Mouse (Mus musculus): ENCODE results near the gene Mmp23. TPM values are rescaled to one million over a fixed set of nuclear protein-coding genes. Genes with fewer than 3 reads are reported as not detected.

Gene Mmp23
- polyA plus RNA-seq, 1 experiment from 2014 or later, result 2.2 TPM

- H3K36me3 ChIP-seq (replicated peaks), result peaks cover 79% of the 10 kb centered on the region
- no peak overlapping the region for H3K9ac ChIP-seq
- H3K27me3 ChIP-seq, result no peaks in the 10 kb centered on the region
- 95% methylated on average over 3 of the region's 3 CpGs for WGBS
- H3K27ac ChIP-seq, result no peak overlapping the region
- H3K9me3 ChIP-seq, result no peaks in the 10 kb centered on the region
- no peak for ATAC-seq (ENCODE audit: low FRiP score)
- no peak overlapping the region for H3K4me3 ChIP-seq (replicated peaks)
- no peak overlapping the region for H3K4me2 ChIP-seq
- H3K4me1 ChIP-seq, result no peaks in the 10 kb centered on the region
Measured at GRCm38 (mm10) chr4:155613264-155613663, 39.9 kb downstream of the Mmp23 start.

- 95% methylated on average over 3 of the region's 3 CpGs for WGBS
- Histone ChIP-seq H3K9ac (no peak overlapping the region), H3K4me3 (replicated peaks) (no peak overlapping the region), H3K27ac (no peak overlapping the region), H3K27me3 (no peaks in the 10 kb centered on the region), H3K9me3 (no peaks in the 10 kb centered on the region), H3K4me2 (no peak overlapping the region), H3K4me1 (no peaks in the 10 kb centered on the region), H3K36me3 (replicated peaks) (peaks cover 65% of the 10 kb centered on the region)
- no peak for ATAC-seq (ENCODE audit: low FRiP score)
Measured at GRCm38 (mm10) chr4:155611860-155612259, 41.3 kb downstream of the Mmp23 start.

- Histone ChIP-seq H3K27me3 (no peaks in the 10 kb centered on the region), H3K27ac (no peak overlapping the region), H3K4me3 (replicated peaks) (no peak overlapping the region), H3K4me1 (peaks cover 10% of the 10 kb centered on the region), H3K36me3 (replicated peaks) (peaks cover 27% of the 10 kb centered on the region), H3K9me3 (no peaks in the 10 kb centered on the region), H3K4me2 (no peak overlapping the region), H3K9ac (no peak overlapping the region)
- WGBS, result 91% methylated on average over 2 of the region's 2 CpGs
- no peak for ATAC-seq (ENCODE audit: low FRiP score)
Measured at GRCm38 (mm10) chr4:155606825-155607224, 46.4 kb downstream of the Mmp23 start.

GRCm38 (mm10) chr4:155605132-155605531, 48.1 kb downstream of the Mmp23 start:
- H3K27me3 ChIP-seq, result no peaks in the 10 kb centered on the region
- peaks cover 13% of the 10 kb centered on the region for H3K36me3 ChIP-seq (replicated peaks)
- 91% methylated on average over 4 of the region's 4 CpGs for WGBS
- no peaks in the 10 kb centered on the region for H3K9me3 ChIP-seq
- H3K4me1 ChIP-seq, result peaks cover 13% of the 10 kb centered on the region
- no peak overlapping the region for H3K4me3 ChIP-seq (replicated peaks)
- no peak overlapping the region for H3K9ac ChIP-seq
- H3K4me2 ChIP-seq, result no peak overlapping the region
- no peak for ATAC-seq (ENCODE audit: low FRiP score)
- no peak overlapping the region for H3K27ac ChIP-seq

- ATAC-seq (ENCODE audit: low FRiP score), result no peak
- Histone ChIP-seq H3K4me3 (replicated peaks) (no peak overlapping the region), H3K27ac (no peak overlapping the region), H3K9me3 (no peaks in the 10 kb centered on the region), H3K36me3 (replicated peaks) (peaks cover 8% of the 10 kb centered on the region), H3K4me1 (peaks cover 13% of the 10 kb centered on the region), H3K4me2 (no peak overlapping the region), H3K27me3 (no peaks in the 10 kb centered on the region), H3K9ac (no peak overlapping the region)
- WGBS, result 94% methylated on average over 6 of the region's 6 CpGs
Measured at GRCm38 (mm10) chr4:155603801-155604200, 49.4 kb downstream of the Mmp23 start.

- Histone ChIP-seq H3K4me2 (peak overlapping the region; percentile 82), H3K9me3 (no peaks in the 10 kb centered on the region), H3K9ac (peak overlapping the region; percentile 87), H3K4me3 (replicated peaks) (peak overlapping the region; percentile 69), H3K4me1 (peaks cover 13% of the 10 kb centered on the region), H3K36me3 (replicated peaks) (peaks cover 8% of the 10 kb centered on the region), H3K27me3 (no peaks in the 10 kb centered on the region), H3K27ac (no peak overlapping the region)
- WGBS, result 97% methylated on average over 1 of the region's 1 CpGs
- no peak for ATAC-seq (ENCODE audit: low FRiP score)
Measured at GRCm38 (mm10) chr4:155602753-155603152, 50.4 kb downstream of the Mmp23 start.

- WGBS, result 1% methylated on average over 30 of the region's 31 CpGs
Measured at GRCm38 (mm10) chr4:155601997-155602456, 51.2 kb downstream of the Mmp23 start.

GRCm38 (mm10) chr4:155601091-155601996, 51.8 kb downstream of the Mmp23 start, which contains the start of gene Slc35e2:
Gene Slc35e2, plus strand, starts transcription at chr4:155601416.
- H3K27ac ChIP-seq, result peak within 1 kb of the TSS; percentile 98
- H3K27me3 ChIP-seq, result no peaks in the 10 kb centered on the region
- WGBS, result under 1% methylated on average over 62 of the region's 65 CpGs
- H3K4me3 ChIP-seq (replicated peaks), result peak within 1 kb of the TSS; percentile 69
- H3K9me3 ChIP-seq, result no peaks in the 10 kb centered on the region
- peak; percentile 94 for ATAC-seq (ENCODE audit: low FRiP score)
- H3K9ac ChIP-seq, result peak within 1 kb of the TSS; percentile 87
- H3K4me2 ChIP-seq, result peak within 1 kb of the TSS; percentile 82
- peaks cover 8% of the 10 kb centered on the region for H3K36me3 ChIP-seq (replicated peaks)
- H3K4me1 ChIP-seq, result peaks cover 13% of the 10 kb centered on the region

More at GRCm38 (mm10) chr4:155601997-155602456, 51.2 kb downstream of the Mmp23 start:
- peaks cover 13% of the 10 kb centered on the region for H3K4me1 ChIP-seq
- peaks cover 8% of the 10 kb centered on the region for H3K36me3 ChIP-seq (replicated peaks)
- H3K4me2 ChIP-seq, result peak overlapping the region; percentile 82
- H3K4me3 ChIP-seq (replicated peaks), result peak overlapping the region; percentile 69
- H3K9ac ChIP-seq, result peak overlapping the region; percentile 87
- peak overlapping the region; percentile 98 for H3K27ac ChIP-seq
- no peak; the same call in 1 of the 2 replicates for ATAC-seq (ENCODE audit: low FRiP score)
- no peaks in the 10 kb centered on the region for H3K9me3 ChIP-seq
- H3K27me3 ChIP-seq, result no peaks in the 10 kb centered on the region

Other genes starting within 250 kb of the Mmp23 start
- 6.4 and 6.9 TPM in 2 replicates for gene Cfap74, start 244.2 kb downstream of the Mmp23 start, polyA plus RNA-seq (2016; fragmentation: Nextera tagmentation; extraction: Ambion mirVana)
- not detected in 2 replicates for gene Tmem52, start 184.3 kb downstream of the Mmp23 start, polyA plus RNA-seq (2016; fragmentation: Nextera tagmentation; extraction: Ambion mirVana)
- gene Gnb1, start 162.0 kb downstream of the Mmp23 start, polyA plus RNA-seq (2016; fragmentation: Nextera tagmentation; extraction: Ambion mirVana), result 667 and 781 TPM in 2 replicates
- gene Nadk, start 91.0 kb downstream of the Mmp23 start, polyA plus RNA-seq (2016; fragmentation: Nextera tagmentation; extraction: Ambion mirVana), result 93.5 and 101 TPM in 2 replicates
- 12.9 and 14.1 TPM in 2 replicates for gene Slc35e2, start 52.0 kb downstream of the Mmp23 start, polyA plus RNA-seq (2016; fragmentation: Nextera tagmentation; extraction: Ambion mirVana)
- gene Cdk11b, start 28.5 kb downstream of the Mmp23 start, polyA plus RNA-seq (2016; fragmentation: Nextera tagmentation; extraction: Ambion mirVana), result 91.6 and 97.7 TPM in 2 replicates
- gene Gm10563, start 8.0 kb downstream of the Mmp23 start, polyA plus RNA-seq (2016; fragmentation: Nextera tagmentation; extraction: Ambion mirVana), result not detected in 2 replicates
- 30.7 and 35.8 TPM in 2 replicates for gene Mib2, start 15.8 kb upstream of the Mmp23 start, polyA plus RNA-seq (2016; fragmentation: Nextera tagmentation; extraction: Ambion mirVana)
- 2.4 and 5.9 TPM in 2 replicates for gene Fndc10, start 41.0 kb upstream of the Mmp23 start, polyA plus RNA-seq (2016; fragmentation: Nextera tagmentation; extraction: Ambion mirVana)
- 137 and 139 TPM in 2 replicates for gene Ssu72, start 51.4 kb upstream of the Mmp23 start, polyA plus RNA-seq (2016; fragmentation: Nextera tagmentation; extraction: Ambion mirVana)
- 2.5 and 3.2 TPM in 2 replicates for gene Tmem240, start 81.4 kb upstream of the Mmp23 start, polyA plus RNA-seq (2016; fragmentation: Nextera tagmentation; extraction: Ambion mirVana)
- 95.3 and 99.0 TPM in 2 replicates for gene Atad3a, start 107.7 kb upstream of the Mmp23 start, polyA plus RNA-seq (2016; fragmentation: Nextera tagmentation; extraction: Ambion mirVana)
- 9.8 and 11.5 TPM in 2 replicates for gene Vwa1, start 121.3 kb upstream of the Mmp23 start, polyA plus RNA-seq (2016; fragmentation: Nextera tagmentation; extraction: Ambion mirVana)
- 0.22 and 0.35 TPM in 2 replicates for gene Tmem88b, start 132.5 kb upstream of the Mmp23 start, polyA plus RNA-seq (2016; fragmentation: Nextera tagmentation; extraction: Ambion mirVana)
- not detected in 2 replicates for gene Ankrd65, start 137.1 kb upstream of the Mmp23 start, polyA plus RNA-seq (2016; fragmentation: Nextera tagmentation; extraction: Ambion mirVana)
- 209 and 210 TPM in 2 replicates for gene Mrpl20, start 149.5 kb upstream of the Mmp23 start, polyA plus RNA-seq (2016; fragmentation: Nextera tagmentation; extraction: Ambion mirVana)
- 195 and 202 TPM in 2 replicates for gene Ccnl2, start 159.1 kb upstream of the Mmp23 start, polyA plus RNA-seq (2016; fragmentation: Nextera tagmentation; extraction: Ambion mirVana)
- gene Aurkaip1, start 177.9 kb upstream of the Mmp23 start, polyA plus RNA-seq (2016; fragmentation: Nextera tagmentation; extraction: Ambion mirVana), result 131 and 132 TPM in 2 replicates
- gene Mxra8, start 186.3 kb upstream of the Mmp23 start, polyA plus RNA-seq (2016; fragmentation: Nextera tagmentation; extraction: Ambion mirVana), result 22.9 and 24.3 TPM in 2 replicates
- 6.1 and 9.2 TPM in 2 replicates for gene Dvl1, start 194.0 kb upstream of the Mmp23 start, polyA plus RNA-seq (2016; fragmentation: Nextera tagmentation; extraction: Ambion mirVana)
- 0.51 and 0.61 TPM in 2 replicates for gene Tas1r3, start 210.0 kb upstream of the Mmp23 start, polyA plus RNA-seq (2016; fragmentation: Nextera tagmentation; extraction: Ambion mirVana)
- gene Cptp, start 216.1 kb upstream of the Mmp23 start, polyA plus RNA-seq (2016; fragmentation: Nextera tagmentation; extraction: Ambion mirVana), result 17.9 and 23.4 TPM in 2 replicates
- 92.2 and 94.1 TPM in 2 replicates for gene Ints11, start 216.2 kb upstream of the Mmp23 start, polyA plus RNA-seq (2016; fragmentation: Nextera tagmentation; extraction: Ambion mirVana)
- 44.6 and 48.8 TPM in 2 replicates for gene Pusl1, start 238.4 kb upstream of the Mmp23 start, polyA plus RNA-seq (2016; fragmentation: Nextera tagmentation; extraction: Ambion mirVana)
- 47.9 and 57.2 TPM in 2 replicates for gene Acap3, start 238.4 kb upstream of the Mmp23 start, polyA plus RNA-seq (2016; fragmentation: Nextera tagmentation; extraction: Ambion mirVana)

All from forebrain, embryonic 12.5 days (tissue).